Mouse (Mus musculus) stomach, embryonic 14.5 days (tissue): ENCODE results near the gene Elovl5. TPM values are rescaled to one million over a fixed set of nuclear protein-coding genes. Genes with fewer than 3 reads are reported as not detected.

Experiments
- ATAC-seq: fragments of 200-750 bp; cut with Nextera tagmentation; 2 replicates; pipeline ENCODE4 v1.8.0; 2017; ENCODE audit warnings: low read depth, moderate TSS enrichment; ENCODE audit not compliant: insufficient number of reproducible peaks, insufficient read depth, low FRiP score
- H3K27ac ChIP-seq: fragments of 300-500 bp; sonication (generic); 2 replicates; pipeline ENCODE4 v1.5.1; 2014; ENCODE audit warnings: mild to moderate bottlenecking, low read length, moderate library complexity, mixed read lengths
- H3K27me3 ChIP-seq: fragments of 300-500 bp; sonication (generic); 2 replicates; pipeline ENCODE4 v1.6.1; 2014; ENCODE audit warnings: low read length, control low read depth, mixed read lengths; ENCODE audit not compliant: control insufficient read depth, insufficient read depth
- H3K36me3 ChIP-seq: fragments of 300-500 bp; sonication (generic); 2 replicates; pipeline ENCODE4 v1.6.1; 2014; ENCODE audit warnings: mild to moderate bottlenecking, control low read depth, low read length, moderate library complexity, mixed read lengths; ENCODE audit not compliant: control insufficient read depth, insufficient read depth
- H3K4me1 ChIP-seq: fragments of 300-500 bp; sonication (generic); 2 replicates; pipeline ENCODE4 v1.6.1; 2014; ENCODE audit warnings: low read length, control low read depth, mixed read lengths; ENCODE audit not compliant: control insufficient read depth, insufficient read depth
- H3K4me2 ChIP-seq: fragments of 300-500 bp; sonication (generic); replicated peaks from 2 replicates; pipeline ENCODE4 v1.6.1; 2014; ENCODE audit warnings: low read depth, low read length, control low read depth
- H3K4me3 ChIP-seq: fragments of 300-500 bp; sonication (generic); 2 replicates; pipeline ENCODE4 v1.5.1; 2014; ENCODE audit warnings: low read depth, low read length, control low read depth
- H3K9ac ChIP-seq: fragments of 300-500 bp; sonication (generic); replicated peaks from 2 replicates; pipeline ENCODE4 v1.6.1; 2014; ENCODE audit warnings: low read depth, mild to moderate bottlenecking, control low read depth, low read length, moderate library complexity, mixed read lengths
- H3K9me3 ChIP-seq: fragments of 300-500 bp; sonication (generic); 2 replicates; pipeline ENCODE4 v1.6.1; 2016; ENCODE audit warnings: low read depth, low read length, control low read depth; ENCODE audit not compliant: control insufficient read depth
- WGBS: fragments of 180-500 bp; shearing (Covaris S2); extraction: QIAGEN DNeasy Blood & Tissue Kit; methylation state at CpG from one replicate; pipeline ENCODE4 v1.1.7; 2014; 5-methylcytosine and 5-hydroxymethylcytosine counted together
- polyA plus RNA-seq: library from polyadenylated mRNA; unstranded; fragments of >200 nt; fragmentation: Nextera tagmentation; extraction: Ambion mirVana; gene quantifications from 2 replicates; pipeline ENCODE4 v1.2.1, GENCODE M21; 2014

The Elovl5 gene
- polyA plus RNA-seq, 1 experiment from 2014 or later = 89.1 TPM

DNA sequence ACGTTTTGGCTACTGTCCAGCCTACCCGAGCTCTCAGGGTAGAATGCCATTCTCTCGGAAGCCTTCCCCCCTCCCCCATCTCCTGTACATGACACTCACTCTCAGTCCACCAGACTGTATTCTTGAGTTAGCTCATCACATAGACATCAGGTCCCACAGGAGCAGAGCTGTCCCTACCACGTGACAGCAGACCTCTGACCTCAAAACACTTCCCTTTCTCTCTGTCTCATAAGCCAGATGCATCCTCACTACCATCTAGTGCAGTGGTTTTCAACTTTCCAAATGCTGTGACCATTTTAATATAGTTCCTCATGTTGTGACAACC is 13.7 kb downstream of the Elovl5 start:
- WGBS = 38% methylated on average over 4 of the region's 4 CpGs
- no peaks in the 10 kb centered on the region for H3K9me3 ChIP-seq
- no peaks in the 10 kb centered on the region for H3K27me3 ChIP-seq
- H3K4me2 ChIP-seq = no peak overlapping the region
- H3K9ac ChIP-seq = no peak overlapping the region
- H3K4me1 ChIP-seq = peaks cover 4% of the 10 kb centered on the region; the same call in 1 of the 2 replicates
- ATAC-seq = no peak
- no peak overlapping the region for H3K4me3 ChIP-seq
- H3K36me3 ChIP-seq = no peaks in the 10 kb centered on the region
- no peak overlapping the region for H3K27ac ChIP-seq

DNA sequence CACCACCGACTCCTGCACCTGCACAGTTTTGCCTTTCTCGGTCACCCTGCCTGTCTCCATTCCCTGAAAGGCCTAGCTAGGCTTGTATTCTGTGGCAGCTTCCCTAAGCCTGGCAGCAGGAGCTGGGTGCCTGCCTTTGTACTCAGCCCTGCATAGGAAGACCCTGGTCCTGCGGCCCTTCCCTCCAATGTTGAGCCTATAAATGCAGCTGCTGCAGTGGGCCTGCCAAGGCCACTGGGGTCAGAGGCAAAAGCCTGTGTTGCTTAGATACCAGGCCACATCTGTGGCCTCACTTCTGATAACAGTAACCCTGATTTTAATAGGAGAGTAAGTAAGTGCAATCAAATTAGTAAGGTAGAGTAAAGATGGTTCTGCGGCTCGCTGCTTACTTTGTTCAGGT is 14.6 kb downstream of the Elovl5 start:
- 69% methylated on average over 5 of the region's 5 CpGs for WGBS

DNA sequence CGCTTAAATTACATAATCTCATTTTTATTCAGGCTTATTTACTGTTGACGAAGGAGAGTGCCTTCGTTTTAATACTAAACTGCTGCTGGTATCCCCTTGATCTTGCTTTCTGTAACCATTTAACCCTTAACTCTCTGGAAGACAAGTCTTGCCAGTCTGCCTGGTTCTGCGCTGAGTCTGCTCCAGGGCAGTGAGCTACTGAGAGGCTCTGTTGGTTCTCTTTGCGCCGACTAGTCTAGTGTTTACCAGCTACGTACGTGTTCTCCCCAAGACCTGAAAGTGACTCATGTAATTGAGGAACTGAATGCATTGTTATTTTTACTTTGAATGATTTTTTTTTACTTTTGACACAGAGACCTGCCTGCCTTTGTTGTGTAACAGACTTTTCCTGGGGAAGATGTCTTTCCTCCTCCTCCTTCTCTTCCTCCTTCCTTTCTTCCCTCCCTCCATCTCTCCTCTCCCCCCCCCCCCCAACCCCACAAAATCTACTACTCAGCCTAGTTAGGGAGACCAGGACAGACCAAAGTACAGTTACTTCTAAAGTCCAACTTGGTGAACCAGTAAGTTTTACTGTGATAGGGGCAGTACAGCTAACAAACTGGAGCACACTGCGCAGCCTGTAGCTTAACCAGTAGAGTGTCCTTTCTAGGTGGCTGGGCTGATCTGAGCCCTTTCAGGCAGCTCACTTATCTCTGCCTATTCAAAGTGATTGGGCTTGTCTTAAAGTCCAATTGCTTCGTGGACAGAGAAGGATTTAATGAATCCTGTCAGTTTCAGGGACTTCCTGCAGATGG is 18.9 kb downstream of the Elovl5 start:
- no peaks in the 10 kb centered on the region for H3K36me3 ChIP-seq
- H3K4me2 ChIP-seq = no peak overlapping the region
- ATAC-seq = no peak
- no peaks in the 10 kb centered on the region for H3K27me3 ChIP-seq
- no peak overlapping the region for H3K4me3 ChIP-seq
- H3K4me1 ChIP-seq = peaks cover 6% of the 10 kb centered on the region
- H3K27ac ChIP-seq = no peak overlapping the region
- H3K9me3 ChIP-seq = no peaks in the 10 kb centered on the region
- 59% methylated on average over 10 of the region's 10 CpGs for WGBS
- H3K9ac ChIP-seq = no peak overlapping the region

More for the DNA sequence above, 14.6 kb downstream of the Elovl5 start:
- no peak overlapping the region for H3K27ac ChIP-seq
- H3K4me3 ChIP-seq = no peak overlapping the region
- ATAC-seq = no peak
- no peaks in the 10 kb centered on the region for H3K36me3 ChIP-seq
- H3K27me3 ChIP-seq = no peaks in the 10 kb centered on the region
- no peak overlapping the region for H3K9ac ChIP-seq
- no peak overlapping the region for H3K4me2 ChIP-seq
- no peaks in the 10 kb centered on the region for H3K9me3 ChIP-seq
- peaks cover 4% of the 10 kb centered on the region; the same call in 1 of the 2 replicates for H3K4me1 ChIP-seq

DNA sequence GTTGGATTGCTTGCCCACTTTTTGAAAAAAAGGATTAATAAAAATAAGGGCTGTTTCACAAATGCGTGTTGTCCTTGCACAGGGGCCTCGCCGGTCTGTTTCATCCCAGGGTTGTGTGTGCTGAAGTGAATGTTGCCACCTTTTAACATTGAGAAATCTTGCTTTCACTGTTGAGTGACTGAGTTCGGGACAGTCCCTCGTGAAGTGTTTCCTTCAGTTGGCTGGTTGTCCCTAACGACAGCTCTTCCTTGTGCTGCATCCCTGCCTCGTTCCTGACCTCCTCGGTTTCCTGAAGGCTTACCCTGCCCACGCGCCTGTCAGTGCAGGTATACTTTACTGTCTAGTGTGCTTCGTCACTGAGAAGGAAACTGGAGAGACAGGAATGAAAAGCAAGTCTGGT is 20.7 kb downstream of the Elovl5 start:
- H3K27ac ChIP-seq = no peak overlapping the region
- no peaks in the 10 kb centered on the region for H3K9me3 ChIP-seq
- H3K36me3 ChIP-seq = no peaks in the 10 kb centered on the region
- 69% methylated on average over 11 of the region's 11 CpGs for WGBS
- H3K4me1 ChIP-seq = peaks cover 6% of the 10 kb centered on the region
- no peak for ATAC-seq
- no peak overlapping the region for H3K4me2 ChIP-seq
- H3K9ac ChIP-seq = no peak overlapping the region
- H3K27me3 ChIP-seq = no peaks in the 10 kb centered on the region
- no peak overlapping the region for H3K4me3 ChIP-seq

DNA sequence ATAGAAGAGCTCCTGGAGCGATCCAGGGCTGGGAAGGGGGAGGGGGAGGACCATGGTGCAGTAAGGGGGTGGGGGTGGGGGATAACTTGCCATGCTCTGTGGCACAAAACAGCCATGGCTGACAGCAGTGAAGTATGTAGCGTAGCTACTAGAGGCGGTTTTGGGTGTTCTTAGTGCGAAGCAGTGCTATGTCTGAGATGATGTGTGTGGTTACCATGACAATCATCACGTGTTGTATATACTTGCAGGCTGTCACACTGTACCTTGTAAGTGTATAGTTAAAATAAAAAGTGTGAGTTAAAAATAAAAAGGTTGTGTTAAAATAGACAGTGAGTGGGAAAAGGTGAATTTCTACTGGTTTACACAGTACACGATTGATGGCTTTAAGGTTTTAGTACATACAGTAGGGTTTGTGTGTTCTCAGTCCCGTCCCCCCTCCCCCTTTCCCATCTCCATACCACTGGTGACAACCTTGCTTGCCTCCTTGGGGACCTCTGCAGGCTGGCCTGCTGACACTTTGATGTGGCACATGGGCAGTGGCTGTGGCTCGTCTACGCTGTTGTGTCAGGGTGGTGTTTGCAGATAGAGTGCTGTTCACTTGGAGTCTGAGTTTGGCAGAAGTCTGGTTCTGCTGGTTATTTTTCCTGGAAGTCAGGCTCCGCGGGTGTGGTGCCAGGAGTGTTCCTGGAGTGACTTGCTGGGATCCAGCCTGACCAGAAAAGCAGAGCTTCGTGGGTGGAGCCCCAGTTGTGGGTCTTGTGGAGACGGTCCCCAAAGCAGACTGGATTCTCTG is 21.8 kb downstream of the Elovl5 start:
- H3K36me3 ChIP-seq = no peaks in the 10 kb centered on the region
- no peaks in the 10 kb centered on the region for H3K27me3 ChIP-seq
- ATAC-seq = peak; percentile 30; the same call in 1 of the 2 replicates
- no peak overlapping the region for H3K4me3 ChIP-seq
- peak overlapping the region; percentile 13; the same call in 1 of the 2 replicates for H3K27ac ChIP-seq
- 0 out of 2 replicates have a peak overlapping the region, but pooled peaks have one; percentile 10 for H3K4me2 ChIP-seq
- no peaks in the 10 kb centered on the region for H3K9me3 ChIP-seq
- peaks cover 6% of the 10 kb centered on the region for H3K4me1 ChIP-seq
- no peak overlapping the region for H3K9ac ChIP-seq
- 46% methylated on average over 13 of the region's 13 CpGs for WGBS

DNA sequence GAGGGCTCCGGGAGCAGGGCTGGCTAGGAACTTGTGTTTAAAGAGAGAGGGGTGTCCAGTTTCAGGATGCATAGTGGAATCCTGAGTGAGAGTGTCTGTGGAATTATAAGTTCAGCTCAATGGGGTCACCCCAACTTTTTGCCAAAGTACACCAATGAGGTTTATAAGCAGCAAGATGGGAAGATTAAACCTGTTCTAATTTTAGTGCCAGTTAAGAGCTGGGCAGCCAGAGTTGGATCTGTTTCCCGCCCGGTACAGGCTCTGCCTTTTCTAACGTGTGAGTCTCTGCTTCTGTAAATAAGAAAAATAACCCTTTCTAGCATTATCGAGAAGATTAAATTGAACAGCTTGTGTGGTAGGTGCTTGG is 22.4 kb downstream of the Elovl5 start:
- no peak overlapping the region for H3K4me3 ChIP-seq
- ATAC-seq = no peak
- H3K27ac ChIP-seq = peak overlapping the region; percentile 13; the same call in 1 of the 2 replicates
- WGBS = 45% methylated on average over 5 of the region's 5 CpGs
- no peaks in the 10 kb centered on the region for H3K9me3 ChIP-seq
- no peaks in the 10 kb centered on the region for H3K36me3 ChIP-seq
- H3K9ac ChIP-seq = no peak overlapping the region
- peaks cover 6% of the 10 kb centered on the region for H3K4me1 ChIP-seq
- H3K4me2 ChIP-seq = 0 out of 2 replicates have a peak overlapping the region, but pooled peaks have one; percentile 10
- no peaks in the 10 kb centered on the region for H3K27me3 ChIP-seq

DNA sequence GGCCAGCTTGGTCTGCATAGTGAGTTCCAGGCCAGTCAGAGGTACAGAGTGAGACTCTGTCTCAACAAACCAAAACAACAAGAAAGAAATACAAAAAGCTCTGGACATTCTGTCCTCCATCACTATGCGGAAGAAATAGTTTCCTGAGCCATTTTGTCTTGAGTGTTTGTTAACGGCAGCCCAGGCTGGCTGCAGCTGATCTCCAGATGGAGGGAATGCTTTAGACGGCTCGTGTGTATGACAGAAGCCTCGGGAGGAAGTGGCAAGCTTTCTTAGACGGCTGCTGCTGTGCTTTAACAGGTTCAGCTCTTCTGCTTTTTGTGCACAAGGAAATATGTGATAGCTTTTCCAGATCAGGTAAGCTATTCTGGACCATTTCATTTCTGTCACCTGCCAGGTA is 23.9 kb downstream of the Elovl5 start:
- H3K9ac ChIP-seq = no peak overlapping the region
- 38% methylated on average over 6 of the region's 6 CpGs for WGBS
- no peaks in the 10 kb centered on the region for H3K27me3 ChIP-seq
- no peak overlapping the region for H3K27ac ChIP-seq
- no peak overlapping the region for H3K4me2 ChIP-seq
- no peaks in the 10 kb centered on the region for H3K36me3 ChIP-seq
- no peak for ATAC-seq
- no peak overlapping the region for H3K4me3 ChIP-seq
- H3K9me3 ChIP-seq = no peaks in the 10 kb centered on the region
- peaks cover 9% of the 10 kb centered on the region for H3K4me1 ChIP-seq

DNA sequence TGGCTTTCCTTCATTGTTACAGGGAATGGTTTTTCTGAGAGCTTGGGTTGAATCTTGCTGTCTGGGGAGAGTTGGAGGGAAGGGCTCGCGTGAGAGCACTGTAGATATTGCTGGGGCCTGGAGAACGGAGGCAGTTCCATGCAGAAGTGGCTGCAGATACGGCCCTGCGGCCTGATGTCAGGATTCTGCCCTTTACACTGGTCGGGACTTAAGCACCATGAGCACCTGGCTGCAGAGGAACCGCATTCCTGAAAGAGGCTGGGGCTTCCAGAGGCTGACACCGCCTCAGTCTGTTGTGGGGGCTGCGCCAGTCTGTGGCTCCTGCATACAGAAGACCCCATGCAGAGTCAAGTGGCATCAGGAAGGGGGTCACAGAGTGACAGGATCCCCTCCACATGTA is 24.7 kb downstream of the Elovl5 start:
- H3K4me3 ChIP-seq = no peak overlapping the region
- ATAC-seq = no peak
- H3K4me1 ChIP-seq = peaks cover 10% of the 10 kb centered on the region
- H3K9ac ChIP-seq = no peak overlapping the region
- no peaks in the 10 kb centered on the region for H3K36me3 ChIP-seq
- H3K9me3 ChIP-seq = no peaks in the 10 kb centered on the region
- no peaks in the 10 kb centered on the region for H3K27me3 ChIP-seq
- H3K27ac ChIP-seq = no peak overlapping the region
- WGBS = 65% methylated on average over 9 of the region's 9 CpGs
- no peak overlapping the region for H3K4me2 ChIP-seq
